Mouse (Mus musculus) liver, adult 2 months (tissue): ENCODE results near the gene Bud13. TPM values are rescaled to one million over a fixed set of nuclear protein-coding genes. Genes with fewer than 3 reads are reported as not detected.

Source experiments
- DNase-seq: peaks from one replicate; pipeline ENCODE4 v3.0.0-alpha.2; 2011; ENCODE audit warnings: low read depth, low spot score; ENCODE audit errors: extremely low read depth
- H3K27ac ChIP-seq: fragments of 200-500 bp; replicated peaks from 2 replicates; pipeline ENCODE4 v1.5.1; 2012; ENCODE audit warnings: low read depth, mild to moderate bottlenecking, control low read depth, inconsistent platforms, low read length; ENCODE audit not compliant: insufficient read depth
- H3K27me3 ChIP-seq: fragments of 200-500 bp; 2 replicates; pipeline ENCODE4 v1.6.1; 2012; ENCODE audit warnings: mild to moderate bottlenecking, moderate library complexity, low read length, inconsistent platforms; ENCODE audit not compliant: control insufficient read depth, insufficient read depth
- H3K36me3 ChIP-seq: fragments of 200-500 bp; 2 replicates; pipeline ENCODE4 v1.6.1; 2012; ENCODE audit warnings: low read length, inconsistent platforms; ENCODE audit not compliant: control insufficient read depth, insufficient read depth
- H3K4me1 ChIP-seq: fragments of 200-500 bp; 2 replicates; pipeline ENCODE4 v1.6.1; 2011; ENCODE audit warnings: low read length; ENCODE audit not compliant: control insufficient read depth, insufficient read depth
- H3K4me3 ChIP-seq: fragments of 200-500 bp; 2 replicates; pipeline ENCODE4 v1.5.1; 2011; ENCODE audit warnings: low read depth, mild to moderate bottlenecking, control low read depth, low read length, moderate library complexity; ENCODE audit not compliant: insufficient read depth
- H3K79me2 ChIP-seq: fragments of 200-500 bp; 2 replicates; pipeline ENCODE4 v1.6.1; 2012; ENCODE audit warnings: inconsistent platforms, mild to moderate bottlenecking, low read length, moderate library complexity; ENCODE audit not compliant: control insufficient read depth, insufficient read depth
- H3K9ac ChIP-seq: fragments of 200-500 bp; 2 replicates; pipeline ENCODE4 v1.6.1; 2012; ENCODE audit warnings: low read depth, mild to moderate bottlenecking, control low read depth, inconsistent platforms, low read length
- CTCF ChIP-seq: fragments of 200-500 bp; IDR thresholded peaks from 2 replicates; pipeline ENCODE4 v1.5.1; 2011; ENCODE audit warnings: low read depth, low read length, control low read depth
- POLR2A ChIP-seq: fragments of 200-500 bp; IDR thresholded peaks from 2 replicates; pipeline ENCODE4 v1.6.1; 2011; ENCODE audit warnings: low read length, control low read depth; ENCODE audit not compliant: insufficient read depth; ENCODE audit errors: extremely low read depth
- WGBS: fragments of 180-500 bp; shearing (Covaris S2); methylation state at CpG from one replicate; pipeline ENCODE4 v1.1.7; 2018; 5-methylcytosine and 5-hydroxymethylcytosine counted together
- polyA plus RNA-seq: library from polyadenylated mRNA; depleted of rRNA; stranded (reverse); fragments of >200 nt; gene quantifications from 2 replicates; pipeline ENCODE4 v1.2.3, GENCODE M21; 2012; rRNA removed
- total RNA-seq: library from RNA; depleted of rRNA; stranded (reverse); fragments of >200 nt; gene quantifications from 2 replicates; pipeline ENCODE4 v1.2.3, GENCODE M21; 2014; rRNA removed

The Bud13 gene
- total RNA-seq (2.6 and 3.0 TPM in 2 replicates), polyA plus RNA-seq (3.2 and 3.6 TPM in 2 replicates)

DNA sequence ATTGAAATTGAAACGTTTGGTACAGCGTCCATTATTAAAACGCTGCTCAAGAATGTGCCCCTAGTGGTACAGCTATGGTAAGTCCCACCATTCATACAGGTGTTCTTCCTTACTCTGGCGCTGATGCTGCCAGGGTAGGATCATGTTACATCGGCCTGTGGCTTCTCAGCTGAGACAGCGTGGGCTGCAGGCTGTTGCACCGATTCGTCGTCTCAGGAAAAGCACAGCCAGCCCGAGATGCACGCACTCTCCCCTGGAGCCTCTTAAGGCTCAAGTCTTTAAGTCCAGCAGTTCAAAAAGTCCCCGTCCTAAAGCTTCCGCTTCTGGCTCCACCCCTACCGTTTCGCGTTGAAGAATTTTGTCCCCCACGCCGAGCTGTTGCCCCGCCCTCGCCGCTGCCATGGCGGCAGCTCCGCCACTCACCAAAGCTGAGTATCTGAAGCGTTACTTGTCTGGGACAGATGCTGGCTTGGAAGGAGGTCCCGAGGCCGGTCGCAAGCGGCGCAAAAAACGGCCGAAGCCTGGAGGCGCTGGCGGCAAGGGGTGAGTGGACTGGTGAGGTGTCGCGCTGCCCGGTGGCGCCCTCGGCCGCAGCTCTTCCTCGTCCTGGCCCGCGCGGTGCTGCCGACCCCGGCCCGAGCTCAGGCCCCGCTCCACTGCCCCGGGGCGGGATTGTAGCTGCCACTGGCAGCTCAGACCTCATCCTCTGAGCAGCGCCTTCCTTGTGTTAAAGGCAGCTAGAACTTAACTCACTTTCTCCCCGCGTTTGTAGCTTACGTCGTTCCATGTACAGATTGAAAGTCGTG, at the start of gene Bud13:
Gene Bud13, plus strand, starts transcription at position 378 of the 806 bp plus-strand sequence.
- no peaks in the 10 kb centered on the region for H3K79me2 ChIP-seq
- H3K4me1 ChIP-seq, result peaks cover 13% of the 10 kb centered on the region; the same call in 1 of the 2 replicates
- H3K9ac ChIP-seq, result peak within 1 kb of the TSS; percentile 88
- DNase-seq, result peak; percentile 78
- peak; percentile 52; the same call in 1 of the 2 replicates for TF ChIP-seq POLR2A
- 0 out of 2 replicates have a peak, but pooled peaks have one; percentile 24 for TF ChIP-seq CTCF
- H3K36me3 ChIP-seq, result peaks cover 43% of the 10 kb centered on the region
- WGBS, result 1% methylated on average over 55 of the region's 55 CpGs
- peak within 1 kb of the TSS; percentile 91 for H3K4me3 ChIP-seq
- no peaks in the 10 kb centered on the region for H3K27me3 ChIP-seq
- H3K27ac ChIP-seq, result peak within 1 kb of the TSS; percentile 22; the same call in 1 of the 2 replicates

DNA sequence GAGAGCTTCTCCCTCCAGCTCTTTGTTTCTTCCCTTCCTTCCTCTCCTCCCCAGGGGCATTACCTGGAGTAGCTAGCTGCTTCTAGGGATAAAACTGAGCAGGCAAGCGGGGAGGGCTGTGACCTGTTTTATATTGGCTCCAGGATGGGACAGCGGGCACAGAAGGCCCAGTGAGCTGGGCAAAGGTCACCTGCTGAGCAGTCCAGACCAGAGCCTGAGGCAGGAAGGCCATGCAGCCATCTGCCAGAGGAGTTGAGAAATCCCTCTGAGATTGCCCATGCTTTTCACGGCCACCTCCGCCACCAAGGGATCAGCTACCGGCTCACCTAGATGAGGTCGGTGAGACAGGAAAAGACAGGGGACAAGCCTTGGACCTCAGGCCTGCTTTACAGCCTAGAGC, 47.6 kb upstream of the Bud13 start:
- H3K27me3 ChIP-seq, result no peaks in the 10 kb centered on the region
- H3K27ac ChIP-seq, result peak overlapping the region; percentile 97
- peaks cover 8% of the 10 kb centered on the region for H3K79me2 ChIP-seq
- peak overlapping the region; percentile 95 for H3K9ac ChIP-seq
- peak overlapping the region; percentile 87 for H3K4me3 ChIP-seq
- peak; percentile 96 for DNase-seq
- H3K36me3 ChIP-seq, result peaks cover 4% of the 10 kb centered on the region; the same call in 1 of the 2 replicates
- H3K4me1 ChIP-seq, result peaks cover 13% of the 10 kb centered on the region
- WGBS, result 24% methylated on average over 6 of the region's 6 CpGs
- TF ChIP-seq CTCF (no peak), POLR2A (peak; percentile 87; the same call in 1 of the 2 replicates)

DNA sequence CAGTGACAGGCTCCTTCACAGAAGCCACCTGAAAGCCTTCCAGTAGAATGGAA, 47.4 kb upstream of the Bud13 start, which contains the start of gene Apoc3:
Gene Apoc3, minus strand, starts transcription at position 41 of the 53 bp plus-strand sequence.
- Histone ChIP-seq H3K4me1 (peaks cover 15% of the 10 kb centered on the region), H3K79me2 (peaks cover 8% of the 10 kb centered on the region), H3K4me3 (peak within 1 kb of the TSS; percentile 87), H3K27me3 (no peaks in the 10 kb centered on the region), H3K9ac (peak within 1 kb of the TSS; percentile 95), H3K27ac (peak within 1 kb of the TSS; percentile 97), H3K36me3 (peaks cover 4% of the 10 kb centered on the region; the same call in 1 of the 2 replicates)
- TF ChIP-seq POLR2A (no peak), CTCF (no peak)
- no peak for DNase-seq

DNA sequence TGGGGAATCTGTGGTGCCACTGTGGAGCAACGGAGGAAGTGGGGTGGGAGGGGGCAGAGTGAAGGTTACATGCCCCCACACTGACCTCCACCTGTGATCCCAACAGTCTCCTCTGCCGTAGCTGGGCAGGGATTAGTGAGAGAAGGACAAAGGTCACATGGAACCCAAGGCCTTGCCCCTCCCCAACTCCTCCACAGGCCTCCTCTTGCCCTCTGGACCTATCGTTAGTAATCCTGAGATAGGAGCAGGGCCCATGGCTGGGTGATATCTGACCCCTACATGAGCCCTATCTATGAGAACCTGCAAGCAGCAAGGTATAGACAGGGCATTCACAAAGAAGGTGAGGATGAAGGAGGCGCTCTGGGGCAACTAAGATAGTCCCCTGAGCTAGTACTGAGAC, 47.2 kb upstream of the Bud13 start:
- H3K9ac ChIP-seq, result peak overlapping the region; percentile 70
- H3K79me2 ChIP-seq, result peaks cover 8% of the 10 kb centered on the region
- H3K36me3 ChIP-seq, result peaks cover 4% of the 10 kb centered on the region; the same call in 1 of the 2 replicates
- peak overlapping the region; percentile 16 for H3K4me3 ChIP-seq
- H3K27ac ChIP-seq, result peak overlapping the region; percentile 97
- peaks cover 15% of the 10 kb centered on the region for H3K4me1 ChIP-seq
- TF ChIP-seq POLR2A (no peak), CTCF (no peak)
- DNase-seq, result peak; percentile 87
- no peaks in the 10 kb centered on the region for H3K27me3 ChIP-seq
- 41% methylated on average over 4 of the region's 4 CpGs for WGBS

DNA sequence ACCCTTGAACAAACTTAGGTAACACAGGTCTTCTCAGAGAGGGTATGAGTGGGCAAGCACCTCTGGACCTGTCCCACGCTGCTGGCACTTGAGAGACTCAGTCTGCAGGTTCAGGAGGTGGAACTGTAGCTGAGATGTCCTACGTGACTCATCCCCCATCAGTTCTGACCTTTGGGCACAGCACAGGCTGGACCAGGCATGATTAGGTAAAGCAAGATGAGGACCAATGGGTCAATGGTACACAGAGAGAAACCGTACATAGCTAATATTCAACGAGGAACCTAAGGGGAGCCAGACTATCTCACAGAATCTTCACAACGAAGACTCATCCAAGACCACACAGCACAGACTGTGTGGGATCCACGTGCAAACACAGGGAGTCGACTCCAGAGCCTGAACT, 44.0 kb upstream of the Bud13 start:
- Histone ChIP-seq H3K27ac (peak overlapping the region; percentile 28; the same call in 1 of the 2 replicates), H3K79me2 (peaks cover 8% of the 10 kb centered on the region), H3K4me1 (peaks cover 28% of the 10 kb centered on the region), H3K9ac (no peak overlapping the region), H3K27me3 (no peaks in the 10 kb centered on the region), H3K4me3 (no peak overlapping the region), H3K36me3 (no peaks in the 10 kb centered on the region)
- TF ChIP-seq POLR2A (no peak), CTCF (no peak)
- DNase-seq, result peak; percentile 77
- WGBS, result 36% methylated on average over 7 of the region's 7 CpGs

DNA sequence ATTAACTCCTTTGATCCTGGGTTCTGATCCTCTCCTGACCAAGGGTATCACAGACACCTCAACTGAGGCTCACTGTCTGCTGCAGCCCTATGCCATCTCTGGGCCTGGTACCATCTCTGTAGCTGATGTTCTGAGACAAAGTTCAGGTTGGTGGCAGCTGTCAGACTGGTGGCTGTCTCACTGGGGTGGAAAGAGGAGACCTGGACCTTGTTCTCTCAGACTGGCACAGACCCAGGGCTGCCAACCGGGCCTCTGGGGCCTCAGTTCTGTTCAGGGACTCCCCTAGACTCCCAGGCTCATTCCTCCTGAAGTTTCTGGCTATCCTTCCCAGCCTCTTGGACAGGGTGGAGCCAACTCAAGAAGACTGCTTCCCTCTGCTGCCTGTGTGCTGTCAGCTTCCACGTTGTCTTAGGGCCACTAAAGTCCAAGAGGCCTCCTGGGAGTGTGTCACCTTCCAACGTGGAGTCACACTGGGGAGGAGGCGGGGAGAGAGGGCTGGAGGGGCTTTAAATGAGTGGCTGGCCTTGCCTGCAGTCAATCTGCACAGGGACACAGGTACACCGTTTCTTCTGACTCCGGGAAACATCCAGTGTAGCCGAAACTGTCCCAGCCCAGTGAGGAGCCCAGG, 42.2 kb upstream of the Bud13 start, which contains the start of gene Apoa4:
Gene Apoa4, plus strand, starts transcription at position 171 of the 628 bp plus-strand sequence.
- Histone ChIP-seq H3K27me3 (no peaks in the 10 kb centered on the region), H3K9ac (peak within 1 kb of the TSS; percentile 71), H3K4me3 (peak within 1 kb of the TSS; percentile 45), H3K79me2 (no peaks in the 10 kb centered on the region; the same call in 1 of the 2 replicates), H3K36me3 (no peaks in the 10 kb centered on the region), H3K27ac (peak within 1 kb of the TSS; percentile 91), H3K4me1 (peaks cover 28% of the 10 kb centered on the region)
- 45% methylated on average over 7 of the region's 7 CpGs for WGBS
- TF ChIP-seq POLR2A (peak; percentile 35; the same call in 1 of the 2 replicates), CTCF (no peak)
- DNase-seq, result peak; percentile 87
